In genomic region chr15:102743996-102744395, GRCm38 (mm10) we compare ENCODE assay signal across 9 mouse cellular contexts. TPM values are rescaled to one million over a fixed set of nuclear protein-coding genes. Genes with fewer than 3 reads are reported as not detected.
DNase-seq lines count a peak whose midpoint lies in the region; ATAC-seq lines count a peak whose summit lies in the region.
"Had no signal": no experiment of that assay in that cellular context is flagged by ENCODE, and none has a peak within 500 bp of the region (broad histone marks: within the 10 kb centered on the region; RNA-seq: fewer than 3 reads in every experiment).

No protein-coding gene starts in this region.

- H3K4me1 ChIP-seq in forebrain, embryonic 10.5 days = peaks cover 65% of the 10 kb centered on the region
- peaks cover 47% of the 10 kb centered on the region for H3K4me1 ChIP-seq in neural tube, embryonic 14.5 days (ENCODE audit: control insufficient read depth, insufficient read depth, low read length)
- H3K4me1 ChIP-seq in liver, embryonic 11.5 days (replicated peaks; ENCODE audit: control insufficient read depth, insufficient read depth, low read length) = peaks cover 5% of the 10 kb centered on the region; the same call in 1 of the 2 replicates
- H3K4me1 ChIP-seq: liver, embryonic 12.5 days had no signal

- peak overlapping the region; percentile 28 for H3K4me3 ChIP-seq in forebrain, embryonic 10.5 days
- no peak overlapping the region for H3K4me3 ChIP-seq in neural tube, embryonic 14.5 days (ENCODE audit: low read depth, low read length)
- H3K4me3 ChIP-seq in liver, embryonic 11.5 days (ENCODE audit: low read depth, low read length) = no peak overlapping the region
- H3K4me3 ChIP-seq: liver, embryonic 12.5 days had no signal

- no peaks in the 10 kb centered on the region for H3K9me3 ChIP-seq in forebrain, embryonic 10.5 days
- H3K9me3 ChIP-seq in neural tube, embryonic 14.5 days (ENCODE audit: control insufficient read depth, low read length) = no peaks in the 10 kb centered on the region
- H3K9me3 ChIP-seq in liver, embryonic 11.5 days (ENCODE audit: control insufficient read depth, low read length) = no peaks in the 10 kb centered on the region
- H3K9me3 ChIP-seq: liver, embryonic 12.5 days had no signal

- peak; percentile 50 for ATAC-seq in neural tube, embryonic 14.5 days (ENCODE audit: low read depth)
- no peak for ATAC-seq in megakaryocyte, adult 5-6 weeks (ENCODE audit: poor library complexity, severe bottlenecking)
- no peak for ATAC-seq in liver, embryonic 11.5 days (replicated peaks; ENCODE audit: low FRiP score)
- ATAC-seq: liver, embryonic 12.5 days had no signal

- H3K36me3 ChIP-seq in forebrain, embryonic 10.5 days (replicated peaks) = no peaks in the 10 kb centered on the region
- H3K36me3 ChIP-seq in neural tube, embryonic 14.5 days (ENCODE audit: control insufficient read depth, insufficient read depth, low read length) = no peaks in the 10 kb centered on the region
- no peaks in the 10 kb centered on the region for H3K36me3 ChIP-seq in liver, embryonic 11.5 days (ENCODE audit: control insufficient read depth, insufficient read depth, low read length)
- H3K36me3 ChIP-seq: liver, embryonic 12.5 days had no signal

- H3K4me2 ChIP-seq in neural tube, embryonic 14.5 days (ENCODE audit: low read depth, low read length) = peak overlapping the region; percentile 17; the same call in 1 of the 2 replicates
- no peak overlapping the region for H3K4me2 ChIP-seq in liver, embryonic 11.5 days
- H3K4me2 ChIP-seq: liver, embryonic 12.5 days had no signal

- H3K9ac ChIP-seq in neural tube, embryonic 14.5 days (replicated peaks; ENCODE audit: low read depth, low read length) = peak overlapping the region; percentile 41; the same call in 1 of the 2 replicates
- no peak overlapping the region for H3K9ac ChIP-seq in liver, embryonic 11.5 days (ENCODE audit: low read depth, low read length)
- H3K9ac ChIP-seq: liver, embryonic 12.5 days had no signal

- WGBS in forebrain, embryonic 10.5 days = 0% methylated on average over 14 of the region's 14 CpGs
- under 1% methylated on average over 14 of the region's 14 CpGs for WGBS in neural tube, embryonic 14.5 days
- WGBS in liver, embryonic 11.5 days = 2% methylated on average over 14 of the region's 14 CpGs

- intact Hi-C loops in left cerebral cortex, postnatal 14 days (cut with DNase I) = loop anchor here (10.0 kb wide), 1 partner anchor 421 kb away; the partner anchor contains the start of gene Smug1
- intact Hi-C loops in left cerebral cortex, postnatal 4 days (cut with DNase I) = loop anchor here (2.0 kb wide), 1 partner anchor 45 kb away; no protein-coding TSS in a partner anchor

- H3K27ac ChIP-seq in forebrain, embryonic 10.5 days = peak overlapping the region; percentile 83
- peak overlapping the region; percentile 95 for H3K27ac ChIP-seq in neural tube, embryonic 14.5 days (ENCODE audit: low read depth, low read length)
- H3K27ac ChIP-seq in liver, embryonic 11.5 days (ENCODE audit: low read depth, low read length) = no peak overlapping the region
- H3K27ac ChIP-seq: liver, embryonic 12.5 days had no signal

- peaks cover 99% of the 10 kb centered on the region for H3K27me3 ChIP-seq in forebrain, embryonic 10.5 days (ENCODE audit: poor library complexity, severe bottlenecking)
- H3K27me3 ChIP-seq in neural tube, embryonic 14.5 days (ENCODE audit: control insufficient read depth, insufficient read depth, low read length) = no peaks in the 10 kb centered on the region; the same call in 1 of the 2 replicates
- H3K27me3 ChIP-seq in liver, embryonic 11.5 days (replicated peaks; ENCODE audit: control insufficient read depth, insufficient read depth, low read length) = peaks cover 77% of the 10 kb centered on the region

- DNase-seq in left cerebral cortex, postnatal 14 days (ENCODE audit: low spot score in 2 of 2) = peak; percentile 67 to 69
- DNase-seq in left cerebral cortex, adult 8-10 months (ENCODE audit: low spot score in 2 of 2) = no peak
- peak; percentile 76 for DNase-seq in forebrain, embryonic 10.5 days (ENCODE audit: extremely low spot score, low spot score)
- peak; percentile 56 for DNase-seq in left cerebral cortex, postnatal 4 days
- no peak for DNase-seq in thymus, postnatal 4 days
- no peak for DNase-seq in liver, embryonic 11.5 days (ENCODE audit: low spot score)

RNA-seq across cellular contexts. Expression of gene Calcoco1, which starts 22.0 kb away (rescaled TPM):
- total RNA-seq in left cerebral cortex, postnatal 14 days (2021) = 10 to 100 TPM; 56.9 to 58.4 TPM
- total RNA-seq in left cerebral cortex, adult 8-10 months (2022) = 10 to 100 TPM; 74.9 to 85.2 (median 82.2) TPM
- 21.9 and 24.0 TPM in 2 replicates for polyA plus RNA-seq in forebrain, embryonic 10.5 days (2016; fragmentation: Nextera tagmentation; extraction: Ambion mirVana)
- total RNA-seq in left cerebral cortex, postnatal 4 days (2021) = 10 to 100 TPM; 44.3 to 46.7 TPM
- polyA plus RNA-seq in neural tube, embryonic 14.5 days (2014; fragmentation: Nextera tagmentation; extraction: Ambion mirVana) = 23.5 and 29.3 TPM in 2 replicates
- 17.0 and 23.7 TPM in 2 replicates for total RNA-seq in megakaryocyte, adult 5-6 weeks (2015)
- total RNA-seq in megakaryocyte, adult 5-6 weeks (2017) = 12.0 and 12.2 TPM in 2 replicates
- 15.0 and 16.2 TPM in 2 replicates for polyA plus RNA-seq in liver, embryonic 11.5 days (2014; fragmentation: Nextera tagmentation; extraction: Ambion mirVana)

Comparison
In these comparisons a context has a peak if more than half of its experiments do, and no peak if none do; other contexts are left out.
1. DNase-seq: peak in left cerebral cortex, postnatal 14 days (2 of 2), forebrain, embryonic 10.5 days (single experiment) and left cerebral cortex, postnatal 4 days (single experiment); none in left cerebral cortex, adult 8-10 months (0 of 2), thymus, postnatal 4 days (single experiment) and liver, embryonic 11.5 days (single experiment).